Mouse (Mus musculus) forebrain, embryonic 13.5 days (tissue): ENCODE data around the gene Setd2. TPM values are rescaled to one million over a fixed set of nuclear protein-coding genes. Genes with fewer than 3 reads are reported as not detected.

Source experiments
- ATAC-seq: fragments of 200-750 bp; cut with Nextera tagmentation; 2 replicates; pipeline ENCODE4 v1.8.0; 2017
- H3K27ac ChIP-seq: fragments of 300-500 bp; sonication (generic); 2 replicates; pipeline ENCODE4 v1.5.1; 2015; ENCODE audit warnings: inconsistent platforms, mild to moderate bottlenecking, moderate library complexity
- H3K27me3 ChIP-seq: fragments of 300-500 bp; sonication (generic); 2 replicates; pipeline ENCODE4 v1.6.1; 2015; ENCODE audit warnings: mild to moderate bottlenecking, inconsistent platforms
- H3K36me3 ChIP-seq: fragments of 300-500 bp; sonication (generic); 2 replicates; pipeline ENCODE4 v1.6.1; 2015; ENCODE audit warnings: mild to moderate bottlenecking, inconsistent platforms; ENCODE audit not compliant: poor library complexity, severe bottlenecking
- H3K4me1 ChIP-seq: fragments of 300-500 bp; sonication (generic); 2 replicates; pipeline ENCODE4 v1.6.1; 2015; ENCODE audit warnings: inconsistent platforms
- H3K4me2 ChIP-seq: fragments of 300-500 bp; sonication (generic); 2 replicates; pipeline ENCODE4 v1.6.1; 2015; ENCODE audit warnings: inconsistent platforms, mild to moderate bottlenecking, moderate library complexity
- H3K4me3 ChIP-seq: fragments of 300-500 bp; sonication (generic); 2 replicates; pipeline ENCODE4 v1.5.1; 2015; ENCODE audit warnings: mild to moderate bottlenecking, inconsistent platforms
- H3K9ac ChIP-seq: fragments of 300-500 bp; sonication (generic); 2 replicates; pipeline ENCODE4 v1.6.1; 2015; ENCODE audit warnings: mild to moderate bottlenecking, inconsistent platforms
- H3K9me3 ChIP-seq: fragments of 300-500 bp; sonication (generic); replicated peaks from 2 replicates; pipeline ENCODE4 v1.6.1; 2016; ENCODE audit warnings: inconsistent platforms
- WGBS: fragments of 180-500 bp; shearing (Covaris S2); methylation state at CpG from one replicate; pipeline ENCODE4 v1.1.7; 2015; 5-methylcytosine and 5-hydroxymethylcytosine counted together
- microRNA-seq: library from miRNA; unstranded; fragments of <30 nt; microRNA quantifications from one replicate; pipeline ENCODE4, GENCODE M21; 2016
- polyA plus RNA-seq: library from polyadenylated mRNA; unstranded; fragments of >200 nt; fragmentation: Nextera tagmentation; extraction: Ambion mirVana; gene quantifications from 2 replicates; pipeline ENCODE4 v1.2.1, GENCODE M21; 2015

The Setd2 gene
- polyA plus RNA-seq, 1 experiment from 2014 or later = 41.8 TPM

DNA sequence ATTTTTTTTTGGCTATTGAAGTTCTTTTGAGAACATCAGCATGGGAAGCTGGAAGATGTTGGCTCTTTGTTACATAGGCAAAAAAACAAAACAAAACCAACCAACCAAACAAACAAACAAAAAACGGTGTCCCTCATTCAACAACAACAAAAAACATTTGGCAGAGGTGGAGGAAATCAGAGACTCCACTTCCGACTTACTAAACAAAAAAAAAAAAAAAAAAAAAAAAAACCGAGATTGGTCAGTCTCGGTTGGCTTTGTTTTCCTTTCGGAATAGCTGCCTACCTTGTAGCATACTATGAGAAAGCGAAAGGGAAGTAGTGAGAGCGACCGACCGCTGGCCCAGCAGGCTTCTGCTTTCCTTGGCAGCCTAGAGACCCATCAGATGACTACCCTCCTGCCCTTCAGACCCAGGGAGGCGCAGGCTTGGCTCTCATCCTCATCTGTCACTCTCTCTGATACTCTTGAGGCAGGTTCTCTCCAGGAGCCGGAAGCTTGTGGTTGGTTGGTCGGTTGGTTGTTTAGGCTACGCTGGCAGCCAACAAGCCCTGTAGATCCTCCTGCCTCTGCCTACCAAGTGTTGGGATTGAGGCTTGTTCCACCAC, 125.2 kb downstream of the Setd2 start:
- ATAC-seq = no peak
- Histone ChIP-seq H3K9ac (peak overlapping the region; percentile 79; the same call in 1 of the 2 replicates), H3K4me1 (peaks cover 46% of the 10 kb centered on the region), H3K36me3 (peaks cover 3% of the 10 kb centered on the region; the same call in 1 of the 2 replicates), H3K4me2 (peak overlapping the region; percentile 74), H3K9me3 (no peaks in the 10 kb centered on the region), H3K4me3 (peak overlapping the region; percentile 60), H3K27me3 (peaks cover 14% of the 10 kb centered on the region), H3K27ac (no peak overlapping the region)
- 84% methylated on average over 12 of the region's 13 CpGs for WGBS

DNA sequence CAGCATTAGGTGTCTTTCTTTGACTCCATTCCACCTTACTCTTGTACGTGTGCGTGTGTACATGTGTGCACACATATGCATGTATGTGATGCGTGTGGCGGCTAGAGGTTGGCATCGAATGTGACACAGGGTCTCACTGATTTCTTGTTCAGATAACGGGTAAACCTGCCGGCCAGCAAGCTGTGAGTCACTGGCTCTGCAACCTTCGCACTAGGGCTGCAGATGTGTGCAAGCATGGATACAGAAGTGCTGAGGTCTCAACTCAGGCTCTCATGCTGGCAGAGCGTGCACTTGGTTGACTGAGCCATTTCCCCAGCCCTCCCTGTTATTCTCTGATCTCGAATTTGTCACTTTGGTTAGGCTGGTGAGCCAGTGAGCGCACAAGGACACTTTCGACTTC, 127.1 kb downstream of the Setd2 start:
- no peak overlapping the region for H3K4me2 ChIP-seq
- H3K4me3 ChIP-seq = no peak overlapping the region
- ATAC-seq = no peak
- H3K27me3 ChIP-seq = no peaks in the 10 kb centered on the region
- H3K4me1 ChIP-seq = peaks cover 27% of the 10 kb centered on the region
- H3K9me3 ChIP-seq = no peaks in the 10 kb centered on the region
- 95% methylated on average over 12 of the region's 12 CpGs for WGBS
- no peak overlapping the region for H3K9ac ChIP-seq
- peaks cover 3% of the 10 kb centered on the region; the same call in 1 of the 2 replicates for H3K36me3 ChIP-seq
- H3K27ac ChIP-seq = no peak overlapping the region

DNA sequence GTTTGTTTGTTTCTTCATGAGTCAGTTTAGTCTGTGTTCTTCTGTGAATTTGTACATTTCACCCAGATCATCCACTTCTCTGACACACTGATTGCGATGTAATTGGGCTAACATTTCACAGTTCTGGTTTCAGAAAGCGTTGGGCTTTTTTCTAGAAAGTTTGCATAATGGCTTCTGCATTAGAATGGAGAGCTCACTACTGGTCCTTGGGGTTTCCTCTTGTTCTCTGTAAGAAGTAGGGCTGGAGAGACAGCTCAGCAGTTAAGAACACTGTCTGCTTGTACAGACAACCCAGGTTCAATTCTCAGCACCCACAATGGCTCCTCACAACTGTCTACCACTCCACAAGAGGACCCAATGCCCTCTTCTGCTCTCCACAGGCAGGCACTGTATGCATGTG, 127.8 kb downstream of the Setd2 start:
- Histone ChIP-seq H3K36me3 (peaks cover 3% of the 10 kb centered on the region; the same call in 1 of the 2 replicates), H3K9me3 (no peaks in the 10 kb centered on the region), H3K4me1 (peaks cover 21% of the 10 kb centered on the region), H3K27me3 (no peaks in the 10 kb centered on the region), H3K27ac (no peak overlapping the region), H3K4me3 (no peak overlapping the region), H3K9ac (no peak overlapping the region), H3K4me2 (no peak overlapping the region)
- WGBS = 89% methylated on average over 2 of the region's 2 CpGs
- ATAC-seq = no peak

DNA sequence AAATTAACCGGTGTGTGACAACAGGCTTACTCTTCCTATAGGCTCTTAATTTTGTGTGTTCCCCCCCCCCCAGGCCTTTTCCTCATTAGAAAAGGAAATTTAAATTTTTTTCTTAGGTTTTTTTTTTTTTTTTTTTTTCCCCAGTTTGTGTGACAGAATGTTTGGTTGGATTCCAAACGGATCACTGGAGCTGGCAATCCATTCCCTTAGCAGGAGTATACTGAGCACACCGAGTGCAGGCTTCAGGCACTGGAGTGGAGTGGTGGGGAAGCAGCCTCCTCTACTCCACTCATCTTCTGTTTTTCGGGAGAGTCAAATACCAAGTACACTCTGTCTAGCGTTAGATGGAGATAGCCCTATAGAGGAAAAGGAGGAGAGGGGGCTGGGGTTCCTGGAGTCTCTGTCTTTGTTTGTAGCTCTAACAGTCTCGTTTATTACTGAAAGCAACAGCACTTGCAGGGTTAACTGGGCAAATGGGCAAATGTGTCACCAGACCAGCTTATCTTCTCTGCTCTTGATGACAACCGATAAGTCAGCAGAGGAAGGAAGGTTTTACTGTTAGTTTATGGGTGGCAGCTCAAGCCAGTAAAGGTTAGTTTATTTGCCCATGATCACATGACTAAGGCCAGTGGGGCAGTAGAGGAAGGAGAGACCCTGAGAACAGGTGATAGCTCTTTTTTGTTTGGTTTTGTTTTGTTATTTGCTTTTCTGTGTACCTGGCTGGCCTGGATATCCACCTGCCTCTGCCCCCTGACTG, 128.6 kb downstream of the Setd2 start:
- no peak for ATAC-seq
- peaks cover 3% of the 10 kb centered on the region; the same call in 1 of the 2 replicates for H3K36me3 ChIP-seq
- WGBS = 83% methylated on average over 7 of the region's 7 CpGs
- H3K4me1 ChIP-seq = peaks cover 20% of the 10 kb centered on the region
- H3K27ac ChIP-seq = no peak overlapping the region
- H3K4me2 ChIP-seq = no peak overlapping the region
- H3K9ac ChIP-seq = no peak overlapping the region
- H3K9me3 ChIP-seq = no peaks in the 10 kb centered on the region
- no peak overlapping the region for H3K4me3 ChIP-seq
- H3K27me3 ChIP-seq = no peaks in the 10 kb centered on the region

DNA sequence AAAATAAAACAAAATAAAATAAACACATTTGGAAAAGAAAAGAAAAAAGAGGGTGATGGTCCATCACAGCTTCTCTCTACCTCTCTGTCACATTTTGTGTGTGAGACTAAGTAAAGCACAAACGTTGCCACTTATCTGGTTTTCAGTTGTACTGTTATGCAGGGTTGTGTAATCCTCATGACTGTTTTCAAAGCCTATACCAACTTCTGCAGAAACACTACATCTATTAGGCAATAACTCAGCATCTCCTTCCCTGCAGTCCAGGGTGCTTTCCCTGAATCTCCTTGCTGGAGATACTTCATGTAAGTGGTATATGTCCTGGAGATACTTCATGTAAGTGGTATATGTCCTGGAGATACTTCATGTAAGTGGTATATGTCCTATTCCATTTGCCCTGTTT, 130.4 kb downstream of the Setd2 start:
- H3K4me2 ChIP-seq = no peak overlapping the region
- no peak overlapping the region for H3K4me3 ChIP-seq
- H3K9ac ChIP-seq = no peak overlapping the region
- WGBS = 91% methylated on average over 1 of the region's 1 CpGs
- H3K9me3 ChIP-seq = no peaks in the 10 kb centered on the region
- no peaks in the 10 kb centered on the region for H3K27me3 ChIP-seq
- no peak overlapping the region for H3K27ac ChIP-seq
- peaks cover 3% of the 10 kb centered on the region; the same call in 1 of the 2 replicates for H3K36me3 ChIP-seq
- peaks cover 15% of the 10 kb centered on the region for H3K4me1 ChIP-seq
- ATAC-seq = no peak

DNA sequence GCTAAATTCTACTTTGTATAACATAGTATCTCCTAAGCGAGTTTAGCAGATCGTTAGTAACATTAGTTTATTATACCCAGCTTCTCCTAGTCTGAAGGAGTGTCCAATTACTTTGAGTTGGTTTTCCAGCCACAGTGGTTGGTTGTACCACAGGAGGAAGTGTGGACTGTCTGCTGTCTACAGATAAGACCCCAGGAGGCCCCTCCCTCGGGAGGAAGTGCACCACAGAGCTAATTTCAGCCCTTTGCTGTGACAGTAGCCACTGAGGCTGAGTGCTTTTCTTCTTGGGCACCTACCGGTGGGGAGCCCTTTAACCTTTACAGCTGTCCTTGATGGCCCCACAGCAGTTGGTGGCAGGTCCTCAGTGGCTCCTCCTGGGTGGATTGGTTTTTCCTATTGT, 133.5 kb downstream of the Setd2 start:
- no peak overlapping the region for H3K4me3 ChIP-seq
- 0 out of 2 replicates have a peak, but pooled peaks cover 3% of the 10 kb centered on the region for H3K36me3 ChIP-seq
- no peak overlapping the region for H3K4me2 ChIP-seq
- H3K9me3 ChIP-seq = no peaks in the 10 kb centered on the region
- 18% methylated on average over 4 of the region's 4 CpGs for WGBS
- peaks cover 10% of the 10 kb centered on the region for H3K4me1 ChIP-seq
- no peak overlapping the region; the same call in 1 of the 2 replicates for H3K9ac ChIP-seq
- H3K27me3 ChIP-seq = no peaks in the 10 kb centered on the region
- no peak overlapping the region for H3K27ac ChIP-seq
- ATAC-seq = no peak

DNA sequence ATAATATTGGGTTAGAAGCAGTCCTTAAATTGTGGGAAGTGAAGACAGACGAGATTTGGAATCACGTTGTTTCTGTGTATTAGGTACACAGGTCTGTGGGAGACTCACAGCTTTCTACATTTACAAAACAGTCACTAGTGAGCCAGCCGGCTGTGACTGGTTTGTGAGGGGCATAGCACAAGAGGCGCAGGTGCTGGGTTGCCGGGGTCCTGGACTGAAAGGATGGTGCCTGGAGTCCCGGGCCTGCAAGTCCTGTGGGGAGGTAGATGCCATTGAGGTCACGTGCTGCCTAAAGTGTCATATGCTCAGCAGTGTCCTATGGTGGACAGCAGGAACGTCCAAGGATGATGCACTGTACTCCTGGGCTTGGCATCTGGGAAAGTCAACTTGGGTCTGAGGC, 134.0 kb downstream of the Setd2 start:
- 0 out of 2 replicates have a peak, but pooled peaks cover 3% of the 10 kb centered on the region for H3K36me3 ChIP-seq
- no peak overlapping the region for H3K9ac ChIP-seq
- peaks cover 10% of the 10 kb centered on the region for H3K4me1 ChIP-seq
- H3K27ac ChIP-seq = no peak overlapping the region
- H3K9me3 ChIP-seq = no peaks in the 10 kb centered on the region
- WGBS = 33% methylated on average over 8 of the region's 8 CpGs
- H3K27me3 ChIP-seq = no peaks in the 10 kb centered on the region
- no peak overlapping the region for H3K4me2 ChIP-seq
- no peak; the same call in 1 of the 2 replicates for ATAC-seq
- H3K4me3 ChIP-seq = no peak overlapping the region

DNA sequence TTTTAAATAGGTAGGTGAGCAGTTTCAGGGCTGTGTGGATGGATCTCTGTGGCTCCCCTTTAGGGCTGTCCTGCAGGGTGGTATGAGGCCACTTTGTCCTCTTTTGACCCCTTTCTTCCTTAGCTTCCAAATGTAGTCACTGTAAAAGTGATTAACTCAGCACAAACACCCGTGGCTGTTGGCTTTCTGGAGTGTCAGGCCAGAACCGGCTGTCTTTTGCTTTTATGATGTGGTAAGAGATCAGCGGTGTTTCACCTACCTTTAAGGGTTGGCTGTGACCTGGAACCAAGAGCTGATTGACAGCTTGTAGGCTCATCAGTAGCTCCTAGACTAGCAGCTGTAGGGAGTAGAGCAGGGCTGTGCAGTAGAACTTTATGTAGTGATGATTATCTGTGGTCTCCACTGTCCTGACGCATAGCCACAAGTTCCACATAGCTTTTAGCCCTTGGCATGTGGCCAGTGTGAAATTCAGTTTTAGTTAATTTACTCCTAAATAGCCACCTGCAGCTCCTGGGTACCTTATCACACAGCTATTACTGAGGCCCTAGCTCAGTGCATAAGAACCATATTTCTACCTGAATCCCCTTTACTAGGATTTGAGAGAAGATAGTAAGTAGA, 134.9 kb downstream of the Setd2 start:
- WGBS = 77% methylated on average over 4 of the region's 4 CpGs
- Histone ChIP-seq H3K27ac (no peak overlapping the region), H3K9me3 (no peaks in the 10 kb centered on the region), H3K36me3 (0 out of 2 replicates have a peak, but pooled peaks cover 2% of the 10 kb centered on the region), H3K4me1 (peaks cover 11% of the 10 kb centered on the region), H3K4me3 (no peak overlapping the region), H3K27me3 (no peaks in the 10 kb centered on the region), H3K4me2 (no peak overlapping the region), H3K9ac (no peak overlapping the region)
- ATAC-seq = no peak

Small RNA genes lying within 50 kb of the gene (microRNA-seq; reads per million reads assigned to microRNA genes)
- gene Mir8107 = not detected

Other genes starting within 250 kb of the Setd2 start
- gene Elp6, start 227.4 kb upstream of the Setd2 start, polyA plus RNA-seq = 35.5 and 40.7 TPM in 2 replicates
- 34.8 and 41.9 TPM in 2 replicates for gene Scap, start 199.3 kb upstream of the Setd2 start, polyA plus RNA-seq
- 18.7 and 20.1 TPM in 2 replicates for gene Ptpn23, start 124.4 kb upstream of the Setd2 start, polyA plus RNA-seq
- 0.22 and 0.96 TPM in 2 replicates for gene Ngp, start 112.8 kb upstream of the Setd2 start, polyA plus RNA-seq
- 8.2 and 9.6 TPM in 2 replicates for gene Klhl18, start 55.9 kb upstream of the Setd2 start, polyA plus RNA-seq
- gene Kif9, start 55.6 kb upstream of the Setd2 start, polyA plus RNA-seq = 1.7 and 3.0 TPM in 2 replicates
- gene Nradd, start 91.9 kb downstream of the Setd2 start, polyA plus RNA-seq = 30.0 and 31.5 TPM in 2 replicates
- 2.1 and 2.2 TPM in 2 replicates for gene Nbeal2, start 121.6 kb downstream of the Setd2 start, polyA plus RNA-seq
- 146 and 152 TPM in 2 replicates for gene Ccdc12, start 123.9 kb downstream of the Setd2 start, polyA plus RNA-seq
- 0.40 and 1.8 TPM in 2 replicates for gene Myl3, start 209.3 kb downstream of the Setd2 start, polyA plus RNA-seq
- gene Pth1r, start 214.5 kb downstream of the Setd2 start, polyA plus RNA-seq = 5.5 and 5.9 TPM in 2 replicates